Comparison of ENCODE assay signal across 20 mouse cellular contexts in genomic region chr8:54616710-54617109, GRCm38 (mm10). TPM values are rescaled to one million over a fixed set of nuclear protein-coding genes. Genes with fewer than 3 reads are reported as not detected.
DNase-seq lines count a peak whose midpoint lies in the region; ATAC-seq and TF ChIP-seq lines count a peak whose summit lies in the region.
"Not testable (repeated sequence)": the region's sequence is repeated elsewhere in the genome, so short reads cannot be mapped to it uniquely, and the experiment has no call there.
"Had no signal": no experiment of that assay in that cellular context is flagged by ENCODE, and none has a peak within 500 bp of the region (broad histone marks: within the 10 kb centered on the region; RNA-seq: fewer than 3 reads in every experiment).

No protein-coding gene starts in this region.

- not testable (repeated sequence) for H3K4me1 ChIP-seq in E14TG2a.4 (replicated peaks; ENCODE audit: low read depth, low read length); ES-Bruce4 (ENCODE audit: control insufficient read depth, insufficient read depth, low read length); ES-E14 (ENCODE audit: control insufficient read depth in 2 of 2, insufficient read depth in 2 of 2, low read length in 2 of 2, poor library complexity in 1 of 2); heart, embryonic 12.5 days (replicated peaks)

- H3K9ac ChIP-seq in ES-Bruce4 (ENCODE audit: low read depth, poor library complexity, severe bottlenecking) (peak overlapping the region; percentile 56; the same call in 1 of the 2 replicates), ES-E14 (ENCODE audit: insufficient read depth, low read depth, low read length, poor library complexity, severe bottlenecking) (peak overlapping the region; percentile 70)
- H3K9ac ChIP-seq in heart, embryonic 12.5 days = not testable (repeated sequence)

- H3K4me2 ChIP-seq in heart, embryonic 12.5 days = 0 out of 2 replicates have a peak overlapping the region, but pooled peaks have one; percentile 19

- ATAC-seq in heart, embryonic 12.5 days (ENCODE audit: insufficient number of reproducible peaks, low FRiP score) = not testable (repeated sequence)

- H3K36me3 ChIP-seq in E14TG2a.4 (ENCODE audit: insufficient read depth, low read length); ES-Bruce4 (ENCODE audit: control insufficient read depth, insufficient read depth, low read length, poor library complexity, severe bottlenecking); ES-E14 (ENCODE audit: control insufficient read depth, insufficient read depth, low read length, poor library complexity, severe bottlenecking); heart, embryonic 12.5 days: not testable (repeated sequence)

- in situ Hi-C loops in ES-E14 (cut with MboI; ENCODE audit: low sequenced_read_pairs in 2 of 2, unreplicated experiment in 2 of 2) = not testable (repeated sequence)

- H3K9me3 ChIP-seq in E14TG2a.4 (ENCODE audit: low read length); ES-Bruce4 (replicated peaks; ENCODE audit: control insufficient read depth, insufficient read depth, low read length, poor library complexity, severe bottlenecking); ES-E14 (ENCODE audit: control insufficient read depth, insufficient read depth, low read depth, low read length); heart, embryonic 12.5 days (replicated peaks): not testable (repeated sequence)

- H3K4me3 ChIP-seq in E14TG2a.4 (replicated peaks; ENCODE audit: low read length) = peak overlapping the region; percentile 71
- H3K4me3 ChIP-seq in ES-Bruce4 (ENCODE audit: low read depth, low read length) = peak overlapping the region; percentile 50
- peak overlapping the region; percentile 64 to 69; a peak in 3 of 4 replicates for H3K4me3 ChIP-seq in ES-E14 (ENCODE audit: insufficient read depth in 1 of 2, low read depth in 1 of 2, low read length in 2 of 2, poor library complexity in 1 of 2, severe bottlenecking in 1 of 2)
- H3K4me3 ChIP-seq in heart, embryonic 12.5 days = not testable (repeated sequence)

- peak; percentile 66 for DNase-seq in ES-CJ7 (ENCODE audit: low read depth, low spot score)
- DNase-seq in ES-E14 (ENCODE audit: low read depth, low spot score) = peak; percentile 12
- DNase-seq in R1 (ENCODE audit: low read depth, low spot score) = peak; percentile 65
- peak; percentile 16 for DNase-seq in WW6 (ENCODE audit: low read depth, low spot score)
- peak; percentile 66 for DNase-seq in ZHBTc4 (ENCODE audit: low read depth, low spot score)

- 73% methylated on average over 17 of the region's 17 CpGs for WGBS in heart, embryonic 12.5 days

- H3K27ac ChIP-seq in ES-Bruce4 (ENCODE audit: insufficient read depth, low read length); heart, embryonic 12.5 days (ENCODE audit: poor library complexity, severe bottlenecking): not testable (repeated sequence)
- 0 out of 2 replicates have a peak overlapping the region, but pooled peaks have one; percentile 22 for H3K27ac ChIP-seq in ES-E14 (ENCODE audit: insufficient read depth, low read depth, low read length, poor library complexity, severe bottlenecking)

- not testable (repeated sequence) for TF ChIP-seq EP300 in ES-Bruce4 (IDR thresholded peaks at IDR 0.05; ENCODE audit: insufficient read depth, low read depth, low read length)

- TF ChIP-seq POLR2A in ES-Bruce4 (IDR thresholded peaks at IDR 0.05; ENCODE audit: insufficient read depth, low read length) = not testable (repeated sequence)

- not testable (repeated sequence) for H3K27me3 ChIP-seq in E14TG2a.4 (ENCODE audit: insufficient read depth, low read length); ES-Bruce4 (ENCODE audit: control insufficient read depth, insufficient read depth, low read length, poor library complexity, severe bottlenecking); heart, embryonic 12.5 days (replicated peaks)

- TF ChIP-seq CTCF in E14TG2a.4 (conservative IDR thresholded peaks at IDR 0.05; ENCODE audit: low read length); ES-Bruce4 (IDR thresholded peaks at IDR 0.05; ENCODE audit: low read depth, low read length): not testable (repeated sequence)

RNA-seq across cellular contexts. Expression of gene Spata4, which starts 16.1 kb away (rescaled TPM):
- polyA plus RNA-seq in ES-Bruce4 (2011; ENCODE audit: insufficient read depth, insufficient read length, low read depth, missing spikeins) = not detected in 2 replicates
- not detected in 2 replicates for total RNA-seq in ES-E14 (2012; rRNA removed)
- polyA plus RNA-seq in heart, embryonic 12.5 days (2016; fragmentation: Nextera tagmentation; extraction: Ambion mirVana) = not detected in 2 replicates
- total RNA-seq: adrenal gland, adult 18-20 months; adrenal gland, postnatal 10 days; adrenal gland, postnatal 14 days; CH12.LX; G1E; MEL had no signal
- polyA plus RNA-seq: activated CD4-positive, CD25-positive, alpha-beta regulatory T cell, adult 4 months; adrenal gland, adult 2 months; C2C12; CD4-positive, CD25-positive, alpha-beta regulatory T cell, adult 4 months; cerebellum, adult 2 months; G1E; Patski had no signal

Comparison
In these comparisons a context has a peak if more than half of its experiments do, and no peak if none do; other contexts are left out.
1. DNase-seq: peak in every context shown above with its lines; median percentile 66 in ES-CJ7; 66 in ZHBTc4; 65 in R1; 16 in WW6; 12 in ES-E14.